Mouse (Mus musculus) cerebellum, postnatal 14 days (tissue): ENCODE measurements at regions not wholly inside any gene's neighbourhood (a gene's known extent, or its start where the extent isn't known, plus 50 kb on each side); places are given as distances from the start of the nearest gene placed in this dataset.
A peak's percentile ranks its signal among the peaks of the same experiment; 100 is the strongest.

ENCODE experiments used
- DNase-seq, 2 experiments: peaks; one replicate each; pipeline ENCODE4 v3.0.0; 2021; ENCODE audit warnings: mixed read lengths in 2 of 2

- DNase-seq: no peak
Observed at GRCm38 (mm10) chr16:66579551-66579950, 764.5 kb downstream of the Vgll3 start.

- DNase-seq: peak; percentile 20 to 38
Observed at GRCm38 (mm10) chr16:66585698-66586284, 770.7 kb downstream of the Vgll3 start.

GRCm38 (mm10) chr16:66602211-66602610 is 787.2 kb downstream of the Vgll3 start:
- DNase-seq: no peak

- no peak for DNase-seq
Observed at GRCm38 (mm10) chr16:66602686-66603085, 787.6 kb downstream of the Vgll3 start.

- DNase-seq: no peak
Observed at GRCm38 (mm10) chr16:66603825-66604224, 788.8 kb downstream of the Vgll3 start.
